Mouse (Mus musculus): ENCODE measurements at regions not wholly inside any gene's neighbourhood (a gene's known extent, or its start where the extent isn't known, plus 50 kb on each side); places are given as distances from the start of the nearest gene placed in this dataset.

GRCm38 (mm10) chr9:85423908-85424307 is 96.8 kb upstream of the Tent5a start:
- Histone ChIP-seq H3K27me3 (ENCODE audit: poor library complexity, severe bottlenecking) (no peaks in the 10 kb centered on the region), H3K36me3 (replicated peaks) (no peaks in the 10 kb centered on the region), H3K27ac (no peak overlapping the region), H3K4me3 (no peak overlapping the region), H3K4me1 (no peaks in the 10 kb centered on the region), H3K9me3 (no peaks in the 10 kb centered on the region)
- 91% methylated on average over 2 of the region's 2 CpGs for WGBS
- DNase-seq (ENCODE audit: extremely low spot score, low spot score) = no peak

- H3K27ac ChIP-seq = no peak overlapping the region
- H3K36me3 ChIP-seq (replicated peaks) = no peaks in the 10 kb centered on the region
- no peak overlapping the region for H3K4me3 ChIP-seq
- no peaks in the 10 kb centered on the region for H3K27me3 ChIP-seq (ENCODE audit: poor library complexity, severe bottlenecking)
- WGBS = 97% methylated on average over 1 of the region's 1 CpGs
- no peaks in the 10 kb centered on the region for H3K9me3 ChIP-seq
- H3K4me1 ChIP-seq = no peaks in the 10 kb centered on the region
- no peak for DNase-seq (ENCODE audit: extremely low spot score, low spot score)
These were observed 87.2 kb upstream of the Tent5a start for GRCm38 (mm10) chr9:85414391-85414790.

- no peak for DNase-seq (ENCODE audit: extremely low spot score, low spot score)
- no peaks in the 10 kb centered on the region for H3K9me3 ChIP-seq
- WGBS = 75% methylated on average over 1 of the region's 1 CpGs
- H3K4me1 ChIP-seq = no peaks in the 10 kb centered on the region
- H3K36me3 ChIP-seq (replicated peaks) = no peaks in the 10 kb centered on the region
- H3K4me3 ChIP-seq = no peak overlapping the region
- no peaks in the 10 kb centered on the region for H3K27me3 ChIP-seq (ENCODE audit: poor library complexity, severe bottlenecking)
- H3K27ac ChIP-seq = no peak overlapping the region
These were observed 86.7 kb upstream of the Tent5a start for GRCm38 (mm10) chr9:85413813-85414212.

GRCm38 (mm10) chr9:85410643-85411296 is 83.6 kb upstream of the Tent5a start:
- 72% methylated on average over 11 of the region's 11 CpGs for WGBS
- Histone ChIP-seq H3K9me3 (no peaks in the 10 kb centered on the region), H3K27me3 (ENCODE audit: poor library complexity, severe bottlenecking) (no peaks in the 10 kb centered on the region), H3K4me1 (no peaks in the 10 kb centered on the region), H3K4me3 (no peak overlapping the region), H3K27ac (no peak overlapping the region), H3K36me3 (replicated peaks) (no peaks in the 10 kb centered on the region)
- no peak for DNase-seq (ENCODE audit: extremely low spot score, low spot score)

GRCm38 (mm10) chr9:85409974-85410506 is 82.9 kb upstream of the Tent5a start:
- 84% methylated on average over 4 of the region's 4 CpGs for WGBS
- Histone ChIP-seq H3K27me3 (ENCODE audit: poor library complexity, severe bottlenecking) (no peaks in the 10 kb centered on the region), H3K4me3 (no peak overlapping the region), H3K4me1 (no peaks in the 10 kb centered on the region), H3K36me3 (replicated peaks) (no peaks in the 10 kb centered on the region), H3K9me3 (no peaks in the 10 kb centered on the region), H3K27ac (no peak overlapping the region)
- DNase-seq (ENCODE audit: extremely low spot score, low spot score) = no peak

GRCm38 (mm10) chr9:85408461-85408860 is 81.3 kb upstream of the Tent5a start:
- H3K36me3 ChIP-seq (replicated peaks) = no peaks in the 10 kb centered on the region
- no peaks in the 10 kb centered on the region for H3K4me1 ChIP-seq
- 80% methylated on average over 5 of the region's 5 CpGs for WGBS
- DNase-seq (ENCODE audit: extremely low spot score, low spot score) = no peak
- H3K4me3 ChIP-seq = no peak overlapping the region
- H3K27ac ChIP-seq = no peak overlapping the region
- H3K27me3 ChIP-seq (ENCODE audit: poor library complexity, severe bottlenecking) = no peaks in the 10 kb centered on the region
- no peaks in the 10 kb centered on the region for H3K9me3 ChIP-seq

GRCm38 (mm10) chr9:85407592-85407991 is 80.4 kb upstream of the Tent5a start:
- 87% methylated on average over 1 of the region's 1 CpGs for WGBS
- Histone ChIP-seq H3K9me3 (no peaks in the 10 kb centered on the region), H3K4me3 (no peak overlapping the region), H3K27me3 (ENCODE audit: poor library complexity, severe bottlenecking) (no peaks in the 10 kb centered on the region), H3K36me3 (replicated peaks) (no peaks in the 10 kb centered on the region), H3K27ac (no peak overlapping the region), H3K4me1 (no peaks in the 10 kb centered on the region)
- no peak for DNase-seq (ENCODE audit: extremely low spot score, low spot score)

- no peaks in the 10 kb centered on the region for H3K36me3 ChIP-seq (replicated peaks)
- no peak for DNase-seq (ENCODE audit: extremely low spot score, low spot score)
- 90% methylated on average over 1 of the region's 1 CpGs for WGBS
- no peak overlapping the region for H3K27ac ChIP-seq
- H3K4me1 ChIP-seq = no peaks in the 10 kb centered on the region
- H3K27me3 ChIP-seq (ENCODE audit: poor library complexity, severe bottlenecking) = no peaks in the 10 kb centered on the region
- H3K4me3 ChIP-seq = no peak overlapping the region
- no peaks in the 10 kb centered on the region for H3K9me3 ChIP-seq
These were observed 74.6 kb upstream of the Tent5a start for GRCm38 (mm10) chr9:85401736-85402135.

- Histone ChIP-seq H3K36me3 (replicated peaks) (no peaks in the 10 kb centered on the region), H3K27me3 (ENCODE audit: poor library complexity, severe bottlenecking) (no peaks in the 10 kb centered on the region), H3K27ac (no peak overlapping the region), H3K4me3 (no peak overlapping the region), H3K9me3 (no peaks in the 10 kb centered on the region), H3K4me1 (no peaks in the 10 kb centered on the region)
- 89% methylated on average over 12 of the region's 12 CpGs for WGBS
- DNase-seq (ENCODE audit: extremely low spot score, low spot score) = no peak
These were observed 73.6 kb upstream of the Tent5a start for GRCm38 (mm10) chr9:85400600-85401313.

- DNase-seq (ENCODE audit: extremely low spot score, low spot score) = no peak
These were observed 67.8 kb upstream of the Tent5a start for GRCm38 (mm10) chr9:85394975-85395374.

GRCm38 (mm10) chr9:85391283-85391682 is 64.1 kb upstream of the Tent5a start:
- no peaks in the 10 kb centered on the region for H3K36me3 ChIP-seq (replicated peaks)
- H3K4me3 ChIP-seq = no peak overlapping the region
- H3K9me3 ChIP-seq = no peaks in the 10 kb centered on the region
- WGBS = 95% methylated on average over 2 of the region's 2 CpGs
- no peaks in the 10 kb centered on the region for H3K27me3 ChIP-seq (ENCODE audit: poor library complexity, severe bottlenecking)
- H3K4me1 ChIP-seq = no peaks in the 10 kb centered on the region
- H3K27ac ChIP-seq = no peak overlapping the region
- DNase-seq (ENCODE audit: extremely low spot score, low spot score) = no peak

More at GRCm38 (mm10) chr9:85394975-85395374, 67.8 kb upstream of the Tent5a start:
- H3K4me1 ChIP-seq = no peaks in the 10 kb centered on the region
- H3K4me3 ChIP-seq = no peak overlapping the region
- no peak overlapping the region for H3K27ac ChIP-seq
- WGBS = 91% methylated on average over 6 of the region's 6 CpGs
- no peaks in the 10 kb centered on the region for H3K27me3 ChIP-seq (ENCODE audit: poor library complexity, severe bottlenecking)
- no peaks in the 10 kb centered on the region for H3K36me3 ChIP-seq (replicated peaks)
- no peaks in the 10 kb centered on the region for H3K9me3 ChIP-seq

- Histone ChIP-seq H3K9me3 (no peaks in the 10 kb centered on the region), H3K27ac (no peak overlapping the region), H3K27me3 (ENCODE audit: poor library complexity, severe bottlenecking) (no peaks in the 10 kb centered on the region), H3K4me3 (no peak overlapping the region), H3K4me1 (no peaks in the 10 kb centered on the region), H3K36me3 (replicated peaks) (no peaks in the 10 kb centered on the region)
- 88% methylated on average over 7 of the region's 7 CpGs for WGBS
- DNase-seq (ENCODE audit: extremely low spot score, low spot score) = no peak
These were observed 61.7 kb upstream of the Tent5a start for GRCm38 (mm10) chr9:85388775-85389393.

- DNase-seq (ENCODE audit: extremely low spot score, low spot score) = no peak
- WGBS = 93% methylated on average over 2 of the region's 2 CpGs
- no peak overlapping the region for H3K27ac ChIP-seq
- no peaks in the 10 kb centered on the region for H3K36me3 ChIP-seq (replicated peaks)
- no peaks in the 10 kb centered on the region for H3K4me1 ChIP-seq
- no peaks in the 10 kb centered on the region for H3K9me3 ChIP-seq
- no peak overlapping the region for H3K4me3 ChIP-seq
- no peaks in the 10 kb centered on the region for H3K27me3 ChIP-seq (ENCODE audit: poor library complexity, severe bottlenecking)
These were observed 55.3 kb upstream of the Tent5a start for GRCm38 (mm10) chr9:85382413-85382812.
